Mouse (Mus musculus): ENCODE measurements around the gene Zbtb33. TPM values are rescaled to one million over a fixed set of nuclear protein-coding genes. Genes with fewer than 3 reads are reported as not detected.

Zbtb33 gene
- total RNA-seq (2021), result 10 to 100 TPM; 21.3 to 25.2 TPM

GRCm38 (mm10) chrX:38189552-38190457 is at the start of gene Zbtb33:
Gene Zbtb33 (plus strand): TSS chrX:38189793.
- intact Hi-C loops (cut with DNase I), result loop anchor here (5.0 kb wide), 1 partner anchor 47 kb away; no protein-coding TSS in a partner anchor

GRCm38 (mm10) chrX:38159097-38159496 is 30.5 kb upstream of the Zbtb33 start:
- intact Hi-C loops (cut with DNase I), result no loop called here
- DNase-seq (ENCODE audit: low spot score in 2 of 2), result no peak

More at GRCm38 (mm10) chrX:38189552-38190457, at the start of gene Zbtb33:
- DNase-seq (ENCODE audit: low spot score in 2 of 2), result peak; percentile 85 to 86

GRCm38 (mm10) chrX:38165315-38165714 is 24.3 kb upstream of the Zbtb33 start:
- intact Hi-C loops (cut with DNase I), result no loop called here
- no peak for DNase-seq (ENCODE audit: low spot score in 2 of 2)

GRCm38 (mm10) chrX:38166064-38166463 is 23.5 kb upstream of the Zbtb33 start:
- intact Hi-C loops (cut with DNase I), result no loop called here
- no peak for DNase-seq (ENCODE audit: low spot score in 2 of 2)

- intact Hi-C loops (cut with DNase I), result no loop called here
- DNase-seq (ENCODE audit: low spot score in 2 of 2), result no peak
These were observed 23.0 kb upstream of the Zbtb33 start for GRCm38 (mm10) chrX:38166592-38166991.

GRCm38 (mm10) chrX:38179891-38180310 is 9.7 kb upstream of the Zbtb33 start:
- peak in 1 of 2 experiments; percentile 21 for DNase-seq (ENCODE audit: low spot score in 2 of 2)

GRCm38 (mm10) chrX:38180656-38181607 is 8.7 kb upstream of the Zbtb33 start:
- no peak for DNase-seq (ENCODE audit: low spot score in 2 of 2)
- intact Hi-C loops (cut with DNase I), result no loop called here

More at GRCm38 (mm10) chrX:38179891-38180310, 9.7 kb upstream of the Zbtb33 start:
- intact Hi-C loops (cut with DNase I), result loop anchor here (5.0 kb wide), 1 partner anchor 93 kb away; the partner anchor contains the start of gene Rhox11

- no peak for DNase-seq (ENCODE audit: low spot score in 2 of 2)
- intact Hi-C loops (cut with DNase I), result no loop called here
These were observed 7.9 kb upstream of the Zbtb33 start for GRCm38 (mm10) chrX:38181608-38182258.

GRCm38 (mm10) chrX:38185520-38185919 is 4.1 kb upstream of the Zbtb33 start:
- intact Hi-C loops (cut with DNase I), result no loop called here
- DNase-seq (ENCODE audit: low spot score in 2 of 2), result no peak

GRCm38 (mm10) chrX:38190458-38190764 is 818 bp downstream of the Zbtb33 start:
- intact Hi-C loops (cut with DNase I), result loop anchor here (5.0 kb wide), 1 partner anchor 47 kb away; no protein-coding TSS in a partner anchor
- no peak for DNase-seq (ENCODE audit: low spot score in 2 of 2)

GRCm38 (mm10) chrX:38201816-38202215 is 12.2 kb downstream of the Zbtb33 start:
- intact Hi-C loops (cut with DNase I), result no loop called here

GRCm38 (mm10) chrX:38207392-38207791 is 17.8 kb downstream of the Zbtb33 start:
- intact Hi-C loops (cut with DNase I), result no loop called here
- DNase-seq (ENCODE audit: low spot score in 2 of 2), result no peak

More at GRCm38 (mm10) chrX:38201816-38202215, 12.2 kb downstream of the Zbtb33 start:
- DNase-seq (ENCODE audit: low spot score in 2 of 2), result peak; percentile 13 to 17

GRCm38 (mm10) chrX:38216986-38217675 is 27.5 kb downstream of the Zbtb33 start:
- intact Hi-C loops (cut with DNase I), result no loop called here
- DNase-seq (ENCODE audit: low spot score in 2 of 2), result no peak

GRCm38 (mm10) chrX:38217676-38217991 is 28.0 kb downstream of the Zbtb33 start:
- intact Hi-C loops (cut with DNase I), result no loop called here
- no peak for DNase-seq (ENCODE audit: low spot score in 2 of 2)

- intact Hi-C loops (cut with DNase I), result no loop called here
- no peak for DNase-seq (ENCODE audit: low spot score in 2 of 2)
These were observed 33.2 kb downstream of the Zbtb33 start for GRCm38 (mm10) chrX:38222757-38223156.

- no peak for DNase-seq (ENCODE audit: low spot score in 2 of 2)
- intact Hi-C loops (cut with DNase I), result no loop called here
These were observed 40.3 kb downstream of the Zbtb33 start for GRCm38 (mm10) chrX:38229888-38230287.

- DNase-seq (ENCODE audit: low spot score in 2 of 2), result peak in 1 of 2 experiments; percentile 13
- intact Hi-C loops (cut with DNase I), result loop anchor here (5.0 kb wide), 2 partner anchors 45 to 200 kb away; no protein-coding TSS in a partner anchor
These were observed 48.1 kb downstream of the Zbtb33 start for GRCm38 (mm10) chrX:38237731-38238130.

All from left cerebral cortex, postnatal 36 days (tissue).